Mouse (Mus musculus) forebrain, embryonic 14.5 days (tissue): ENCODE measurements around the gene Cachd1. TPM values are rescaled to one million over a fixed set of nuclear protein-coding genes. Genes with fewer than 3 reads are reported as not detected.
A peak's percentile ranks its signal among the peaks of the same experiment; 100 is the strongest.

Source experiments
- ATAC-seq: fragments of 200-750 bp; cut with Nextera tagmentation; 2 replicates; pipeline ENCODE4 v1.8.0; 2017; ENCODE audit warnings: mild to moderate bottlenecking, moderate library complexity
- DNase-seq: peaks from one replicate; pipeline ENCODE4 v3.0.0-alpha.2; 2015; ENCODE audit warnings: low spot score
- H3K27ac ChIP-seq: fragments of 300-500 bp; sonication (generic); 2 replicates; pipeline ENCODE4 v1.5.1; 2014; ENCODE audit warnings: low read depth, mild to moderate bottlenecking, control low read depth, low read length, moderate library complexity
- H3K27me3 ChIP-seq: fragments of 300-500 bp; sonication (generic); replicated peaks from 2 replicates; pipeline ENCODE4 v1.6.1; 2014; ENCODE audit warnings: low read length, control low read depth, mixed read lengths; ENCODE audit not compliant: control insufficient read depth, insufficient read depth
- H3K36me3 ChIP-seq: fragments of 300-500 bp; sonication (generic); 2 replicates; pipeline ENCODE4 v1.6.1; 2014; ENCODE audit warnings: low read length, control low read depth; ENCODE audit not compliant: control insufficient read depth, insufficient read depth
- H3K4me1 ChIP-seq: fragments of 300-500 bp; sonication (generic); 2 replicates; pipeline ENCODE4 v1.6.1; 2014; ENCODE audit warnings: antibody characterized with exemption, low read length, control low read depth; ENCODE audit not compliant: control insufficient read depth, insufficient read depth
- H3K4me2 ChIP-seq: fragments of 300-500 bp; sonication (generic); 2 replicates; pipeline ENCODE4 v1.6.1; 2014; ENCODE audit warnings: mild to moderate bottlenecking, control low read depth, low read length
- H3K4me3 ChIP-seq: fragments of 300-500 bp; sonication (generic); 2 replicates; pipeline ENCODE4 v1.5.1; 2014; ENCODE audit warnings: low read depth, low read length, control low read depth
- H3K9ac ChIP-seq: fragments of 300-500 bp; sonication (generic); 2 replicates; pipeline ENCODE4 v1.6.1; 2014; ENCODE audit warnings: mild to moderate bottlenecking, low read length, control low read depth, moderate library complexity
- H3K9me3 ChIP-seq: fragments of 300-500 bp; sonication (generic); replicated peaks from 2 replicates; pipeline ENCODE4 v1.6.1; 2016; ENCODE audit warnings: low read length, control low read depth, mixed read lengths; ENCODE audit not compliant: control insufficient read depth
- WGBS: fragments of 180-500 bp; shearing (Covaris S2); extraction: QIAGEN DNeasy Blood & Tissue Kit; methylation state at CpG from one replicate; pipeline ENCODE4 v1.1.7; 2014; 5-methylcytosine and 5-hydroxymethylcytosine counted together
- polyA plus RNA-seq: library from polyadenylated mRNA; unstranded; fragments of >200 nt; fragmentation: Nextera tagmentation; extraction: Ambion mirVana; gene quantifications from 2 replicates; pipeline ENCODE4 v1.2.1, GENCODE M21; 2014

Gene Cachd1
- polyA plus RNA-seq, 1 experiment from 2014 or later, result 16.2 TPM

GRCm38 (mm10) chr4:100967703-100968392 lies 191.4 kb downstream of the Cachd1 start:
- H3K9ac ChIP-seq, result no peak overlapping the region
- no peaks in the 10 kb centered on the region for H3K9me3 ChIP-seq
- H3K27ac ChIP-seq, result no peak overlapping the region
- peaks cover 25% of the 10 kb centered on the region for H3K36me3 ChIP-seq
- no peak overlapping the region for H3K4me3 ChIP-seq
- WGBS, result 66% methylated on average over 19 of the region's 19 CpGs
- H3K27me3 ChIP-seq, result no peaks in the 10 kb centered on the region
- ATAC-seq (peak; percentile 57; the same call in 1 of the 2 replicates), DNase-seq (peak; percentile 54)
- no peak overlapping the region for H3K4me2 ChIP-seq
- H3K4me1 ChIP-seq, result no peaks in the 10 kb centered on the region

GRCm38 (mm10) chr4:100973641-100974454 lies 197.4 kb downstream of the Cachd1 start:
- peaks cover 12% of the 10 kb centered on the region; the same call in 1 of the 2 replicates for H3K4me1 ChIP-seq
- H3K27ac ChIP-seq, result peak overlapping the region; percentile 69
- 14% methylated on average over 16 of the region's 16 CpGs for WGBS
- H3K9ac ChIP-seq, result no peak overlapping the region
- no peaks in the 10 kb centered on the region for H3K27me3 ChIP-seq
- no peak overlapping the region for H3K4me3 ChIP-seq
- DNase-seq (peak; percentile 61), ATAC-seq (peak; percentile 66)
- H3K9me3 ChIP-seq, result no peaks in the 10 kb centered on the region
- no peak overlapping the region for H3K4me2 ChIP-seq
- peaks cover 29% of the 10 kb centered on the region; the same call in 1 of the 2 replicates for H3K36me3 ChIP-seq

- Histone ChIP-seq H3K4me3 (no peak overlapping the region), H3K9ac (no peak overlapping the region), H3K4me2 (no peak overlapping the region), H3K9me3 (no peaks in the 10 kb centered on the region), H3K27me3 (no peaks in the 10 kb centered on the region), H3K36me3 (peaks cover 31% of the 10 kb centered on the region; the same call in 1 of the 2 replicates), H3K4me1 (peaks cover 12% of the 10 kb centered on the region; the same call in 1 of the 2 replicates), H3K27ac (peak overlapping the region; percentile 69)
- DNase-seq (peak; percentile 77), ATAC-seq (peak; percentile 71)
- WGBS, result 10% methylated on average over 14 of the region's 14 CpGs
These were observed 198.1 kb downstream of the Cachd1 start for GRCm38 (mm10) chr4:100974455-100975035.

GRCm38 (mm10) chr4:100977522-100977921 lies 201.0 kb downstream of the Cachd1 start:
- WGBS, result 87% methylated on average over 7 of the region's 7 CpGs
- no peak for ATAC-seq

GRCm38 (mm10) chr4:100987187-100987586 lies 210.7 kb downstream of the Cachd1 start:
- Histone ChIP-seq H3K36me3 (peaks cover 49% of the 10 kb centered on the region), H3K9ac (no peak overlapping the region), H3K4me3 (no peak overlapping the region), H3K27me3 (no peaks in the 10 kb centered on the region), H3K4me2 (no peak overlapping the region), H3K4me1 (peaks cover 6% of the 10 kb centered on the region; the same call in 1 of the 2 replicates), H3K27ac (no peak overlapping the region), H3K9me3 (no peaks in the 10 kb centered on the region)
- ATAC-seq, result no peak
- WGBS, result 84% methylated on average over 1 of the region's 1 CpGs
- DNase-seq, result no peak

More at GRCm38 (mm10) chr4:100977522-100977921, 201.0 kb downstream of the Cachd1 start:
- Histone ChIP-seq H3K4me1 (peaks cover 12% of the 10 kb centered on the region; the same call in 1 of the 2 replicates), H3K4me2 (no peak overlapping the region), H3K27ac (no peak overlapping the region), H3K27me3 (no peaks in the 10 kb centered on the region), H3K9ac (no peak overlapping the region), H3K36me3 (peaks cover 36% of the 10 kb centered on the region; the same call in 1 of the 2 replicates), H3K9me3 (no peaks in the 10 kb centered on the region), H3K4me3 (no peak overlapping the region)
- no peak for DNase-seq

- Histone ChIP-seq H3K4me1 (peaks cover 6% of the 10 kb centered on the region; the same call in 1 of the 2 replicates), H3K4me3 (no peak overlapping the region), H3K9ac (no peak overlapping the region), H3K9me3 (no peaks in the 10 kb centered on the region), H3K27ac (no peak overlapping the region), H3K36me3 (peaks cover 56% of the 10 kb centered on the region), H3K4me2 (no peak overlapping the region), H3K27me3 (no peaks in the 10 kb centered on the region)
- WGBS, result 81% methylated on average over 8 of the region's 8 CpGs
- ATAC-seq (no peak), DNase-seq (peak; percentile 77)
These were observed 211.8 kb downstream of the Cachd1 start for GRCm38 (mm10) chr4:100988231-100988799.

- no peak overlapping the region for H3K27ac ChIP-seq
- no peak overlapping the region for H3K9ac ChIP-seq
- WGBS, result 42% methylated on average over 4 of the region's 4 CpGs
- H3K4me2 ChIP-seq, result no peak overlapping the region
- ATAC-seq, result peak; percentile 33; the same call in 1 of the 2 replicates
- DNase-seq, result peak; percentile 61
- H3K9me3 ChIP-seq, result no peaks in the 10 kb centered on the region
- H3K4me1 ChIP-seq, result peaks cover 6% of the 10 kb centered on the region; the same call in 1 of the 2 replicates
- H3K4me3 ChIP-seq, result no peak overlapping the region
- peaks cover 69% of the 10 kb centered on the region for H3K36me3 ChIP-seq
- no peaks in the 10 kb centered on the region for H3K27me3 ChIP-seq
These were observed 214.5 kb downstream of the Cachd1 start for GRCm38 (mm10) chr4:100990996-100991395.

GRCm38 (mm10) chr4:100992086-100992485 lies 215.6 kb downstream of the Cachd1 start:
- peaks cover 6% of the 10 kb centered on the region; the same call in 1 of the 2 replicates for H3K4me1 ChIP-seq
- H3K27me3 ChIP-seq, result no peaks in the 10 kb centered on the region
- H3K9me3 ChIP-seq, result no peaks in the 10 kb centered on the region
- no peak overlapping the region for H3K9ac ChIP-seq
- DNase-seq (no peak), ATAC-seq (no peak)
- peaks cover 65% of the 10 kb centered on the region for H3K36me3 ChIP-seq
- H3K4me3 ChIP-seq, result no peak overlapping the region
- WGBS, result 96% methylated on average over 6 of the region's 6 CpGs
- H3K27ac ChIP-seq, result no peak overlapping the region
- no peak overlapping the region for H3K4me2 ChIP-seq
